Mouse (Mus musculus) leukemia stem cell, adult 10-12 weeks (primary cell): Measurements from ENCODE around the gene Aim2. TPM values are rescaled to one million over a fixed set of nuclear protein-coding genes. Genes with fewer than 3 reads are reported as not detected.

Source experiments
- polyA plus RNA-seq: library from polyadenylated mRNA; stranded (reverse); fragments of >175 nt; gene quantifications from 2 replicates; pipeline ENCODE4 v1.2.3, GENCODE M21; 2012; ENCODE audit warnings: low replicate concordance

Aim2 gene
- polyA plus RNA-seq = 1.8 and 1.9 TPM in 2 replicates

DNA sequence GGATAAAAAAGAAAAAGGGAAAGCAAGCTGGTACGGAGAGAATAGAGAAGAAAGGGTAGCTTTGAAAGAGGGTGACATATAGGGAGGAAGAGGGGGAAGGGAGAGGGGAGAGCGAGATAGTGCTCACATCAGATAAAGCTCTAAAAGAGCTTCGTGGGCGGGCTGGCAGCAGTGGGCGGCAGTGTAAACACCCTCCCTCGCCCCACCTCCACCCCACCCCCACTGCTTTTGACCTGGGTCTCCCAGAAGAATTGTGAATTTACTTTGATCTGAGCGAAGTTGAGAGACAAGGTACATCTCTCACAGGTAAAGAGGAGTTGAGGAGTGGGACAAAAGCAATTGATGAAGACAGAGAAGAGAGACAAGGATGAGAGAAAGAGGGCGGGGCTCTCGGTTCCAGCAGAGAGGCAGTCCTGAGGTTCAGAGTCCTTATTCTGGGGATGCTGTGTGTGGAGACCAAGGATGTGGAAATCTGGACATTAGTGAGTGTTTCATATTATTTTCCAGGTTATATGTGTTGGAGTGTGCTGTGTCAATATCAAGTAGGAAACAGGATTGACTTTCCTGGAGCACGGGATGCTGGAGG is at the start of gene Aim2:
Aim2 (plus strand) TSS at position 508 of the 586 bp plus-strand sequence.

GRCm38 (mm10) chr1:173333312-173334253 is 17.1 kb upstream of the Aim2 start, which contains the start of gene Ackr1:
Gene Ackr1, minus strand, starts transcription at chr1:173333750.

GRCm38 (mm10) chr1:173367356-173368046 is 16.8 kb downstream of the Aim2 start, which contains the start of gene Cadm3:
Gene Cadm3, minus strand, starts transcription at chr1:173367695.

DNA sequence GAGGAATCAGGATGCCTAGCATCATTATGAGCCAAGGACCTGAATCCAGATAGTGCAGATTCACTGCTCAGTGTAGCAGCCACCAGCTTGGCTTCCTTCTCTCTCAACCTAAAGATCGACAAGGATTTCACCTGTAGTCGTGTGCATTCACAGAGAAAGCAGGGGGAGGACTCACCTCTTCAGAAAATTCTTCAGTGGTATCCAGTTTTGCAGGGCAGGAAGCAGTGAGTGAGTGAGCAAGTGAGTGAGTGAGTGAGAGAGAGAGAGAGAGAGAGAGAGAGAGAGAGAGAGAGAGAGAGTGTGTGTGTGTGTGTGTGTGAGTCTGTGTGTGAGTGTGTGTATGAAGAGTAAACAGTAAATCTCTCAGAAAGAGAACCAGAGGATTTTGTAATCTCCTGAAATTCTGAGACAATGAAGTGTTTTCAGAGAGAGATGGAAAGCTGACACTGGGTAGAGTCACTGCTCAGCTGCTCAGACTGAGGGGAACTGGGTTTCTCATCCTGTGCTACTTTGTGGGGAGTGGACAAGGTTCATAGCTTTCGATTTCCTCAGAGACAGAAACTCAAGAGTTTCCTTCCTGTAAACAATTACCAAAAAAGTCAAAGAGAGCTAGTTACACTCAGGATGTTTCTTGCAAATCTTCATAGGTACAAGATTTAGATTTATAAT is 140.3 kb downstream of the Aim2 start, which contains the start of gene Ifi206:
Ifi206 (minus strand) TSS at position 230 of the 669 bp plus-strand sequence.

Other genes starting within 250 kb of the Aim2 start
- gene Olfr1408, start 213.5 kb upstream of the Aim2 start, polyA plus RNA-seq = not detected in 2 replicates
- gene Olfr1406, start 160.2 kb upstream of the Aim2 start, polyA plus RNA-seq = not detected in 2 replicates
- gene Olfr218, start 153.1 kb upstream of the Aim2 start, polyA plus RNA-seq = not detected in 2 replicates
- gene Olfr1404, start 138.5 kb upstream of the Aim2 start, polyA plus RNA-seq = not detected in 2 replicates
- not detected in 2 replicates for gene Fcer1a, start 123.7 kb upstream of the Aim2 start, polyA plus RNA-seq
- gene Olfr418, start 84.9 kb upstream of the Aim2 start, polyA plus RNA-seq = 0.05 TPM in 1 of 2 replicates, not detected in the other
- not detected in 2 replicates for gene Mptx2, start 73.1 kb upstream of the Aim2 start, polyA plus RNA-seq
- gene Ackr1, start 17.1 kb upstream of the Aim2 start, polyA plus RNA-seq = 2.0 and 3.2 TPM in 2 replicates
- 0.29 and 0.64 TPM in 2 replicates for gene Cadm3, start 16.8 kb downstream of the Aim2 start, polyA plus RNA-seq
- 0.06 TPM in 1 of 2 replicates, not detected in the other for gene Ifi206, start 140.2 kb downstream of the Aim2 start, polyA plus RNA-seq
- 0.09 TPM in 1 of 2 replicates, not detected in the other for gene Ifi214, start 185.1 kb downstream of the Aim2 start, polyA plus RNA-seq
- gene Ifi213, start 248.4 kb downstream of the Aim2 start, polyA plus RNA-seq = 0.10 and 0.14 TPM in 2 replicates